Mouse (Mus musculus) cerebral cortex, adult 2 months (tissue): Measurements from ENCODE around the gene Prdm1.

Experiments used
- WGBS: fragments of 180-500 bp; shearing (Covaris S2); methylation state at CpG from one replicate; pipeline ENCODE4 v1.1.7; 2018; 5-methylcytosine and 5-hydroxymethylcytosine counted together

The Prdm1 gene

DNA sequence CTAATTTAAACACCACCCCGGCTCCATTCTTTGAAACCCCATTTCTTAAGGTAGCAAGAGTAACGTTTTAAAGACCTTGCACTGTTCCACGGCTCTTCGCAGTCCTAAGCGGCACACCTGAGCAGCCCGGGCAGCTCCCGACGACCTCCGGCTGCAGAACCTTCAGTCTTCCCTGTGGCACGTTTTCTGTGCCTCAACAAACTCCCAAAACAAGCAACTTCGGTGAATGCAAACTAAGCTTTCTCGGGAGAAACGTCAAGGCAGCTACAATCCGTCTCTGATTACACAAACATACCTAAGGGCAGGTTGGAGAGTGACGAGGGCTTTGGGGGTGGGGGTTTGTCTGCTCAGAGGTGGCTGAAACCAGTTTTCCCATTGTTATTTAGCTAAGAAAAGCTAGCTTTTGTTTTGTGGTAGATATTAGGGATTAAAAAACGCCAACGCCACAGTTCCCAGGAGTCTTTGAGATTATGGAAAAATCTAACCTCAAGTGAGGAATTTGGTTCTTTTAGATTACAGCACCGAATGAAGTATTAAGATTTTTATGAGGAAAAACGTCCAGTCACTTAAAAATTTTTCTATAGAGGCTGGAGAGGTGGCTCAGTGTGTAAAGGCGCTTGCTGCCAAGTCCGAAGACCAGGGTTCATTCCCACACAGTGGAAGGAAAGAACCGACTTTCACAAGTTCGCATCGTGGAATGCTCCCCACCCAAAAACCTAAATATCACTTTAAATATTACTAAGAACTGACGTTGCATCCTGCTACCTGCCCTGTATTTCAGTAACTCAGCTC is at the start of gene Prdm1:
TSS of gene Prdm1 (minus strand) at position 211 of the 792 bp plus-strand sequence.
- WGBS: 13% methylated on average over 25 of the region's 25 CpGs

- 79% methylated on average over 3 of the region's 3 CpGs for WGBS
Observed at GRCm38 (mm10) chr10:44565971-44566370, 37.7 kb upstream of the Prdm1 start.

DNA sequence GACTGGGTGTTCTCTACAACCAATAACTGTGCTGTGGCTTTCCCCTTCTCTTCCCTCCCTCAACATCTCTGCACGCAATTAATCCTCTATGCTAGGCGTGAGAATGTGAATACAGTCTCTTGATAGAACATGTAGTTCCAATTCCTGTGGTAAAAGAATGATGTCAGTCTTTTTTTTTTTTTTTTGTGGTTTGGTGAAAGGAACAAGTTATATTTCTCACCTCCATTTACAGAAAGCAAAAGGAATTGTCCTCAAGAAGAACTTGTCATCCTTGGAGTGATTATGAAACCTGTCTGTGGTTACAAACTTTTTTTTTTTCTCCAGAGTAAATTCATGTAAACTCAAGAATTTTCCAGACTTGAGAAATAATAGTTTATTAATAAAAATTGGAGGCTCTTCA is 36.8 kb upstream of the Prdm1 start:
- 90% methylated on average over 2 of the region's 2 CpGs for WGBS

DNA sequence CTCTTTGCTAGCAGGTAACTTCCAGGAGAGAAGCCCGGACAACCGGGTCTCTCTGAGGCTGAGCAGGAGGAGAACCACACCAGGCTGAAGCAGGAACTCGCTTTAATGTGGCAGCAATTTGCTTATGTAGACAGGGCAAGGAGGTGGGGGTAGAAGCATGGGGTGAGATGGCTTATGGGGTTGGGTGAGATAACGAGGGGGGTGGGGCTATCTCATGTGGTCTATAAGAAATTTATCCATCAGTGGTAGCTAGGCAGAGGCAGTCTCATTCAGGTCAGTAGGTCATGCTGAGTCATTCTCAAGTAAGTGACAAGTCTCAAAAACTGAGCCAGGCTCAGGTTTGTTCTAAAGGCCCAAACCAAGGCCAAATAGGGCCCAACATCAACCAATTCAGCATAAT is 28.5 kb upstream of the Prdm1 start:
- WGBS: 85% methylated on average over 4 of the region's 4 CpGs

DNA sequence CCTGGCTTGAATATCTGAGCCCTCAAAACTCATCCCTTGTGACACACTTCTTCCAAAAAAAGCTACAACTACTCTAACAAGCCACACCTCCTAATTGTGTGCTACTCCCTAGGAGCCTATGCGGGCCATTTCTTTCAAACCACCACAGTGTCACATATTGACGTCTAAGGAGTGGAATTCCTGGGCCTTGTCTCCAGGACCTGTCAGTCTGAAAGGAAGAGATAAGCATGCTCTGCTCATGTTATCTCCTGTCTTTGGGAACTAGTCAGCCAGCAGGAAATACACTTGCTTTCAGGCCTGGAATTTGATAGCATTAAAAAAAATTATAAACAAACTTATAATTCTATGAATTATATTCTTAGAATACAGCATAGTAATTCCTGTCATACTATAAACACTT is 27.0 kb upstream of the Prdm1 start:
- WGBS: 83% methylated on average over 2 of the region's 2 CpGs

DNA sequence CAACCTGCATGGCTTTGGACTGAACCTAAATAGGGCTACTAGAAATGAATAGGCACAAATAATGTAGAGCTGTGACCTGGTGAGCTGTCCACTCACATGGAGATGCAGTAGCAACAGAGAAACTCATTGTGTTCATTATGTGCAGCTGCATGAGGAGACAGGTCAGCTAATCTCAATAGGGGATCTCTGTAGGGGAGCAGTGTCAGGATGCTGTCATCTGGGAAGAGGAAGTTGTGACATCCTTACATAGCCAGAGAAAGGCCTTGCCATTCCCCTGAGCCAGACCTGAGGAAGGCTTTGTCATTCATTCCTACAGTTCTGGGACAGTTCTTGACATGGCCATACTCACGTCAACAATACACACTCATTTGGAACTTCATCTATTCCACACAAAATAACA is 25.3 kb upstream of the Prdm1 start:
- WGBS: 87% methylated on average over 1 of the region's 1 CpGs

DNA sequence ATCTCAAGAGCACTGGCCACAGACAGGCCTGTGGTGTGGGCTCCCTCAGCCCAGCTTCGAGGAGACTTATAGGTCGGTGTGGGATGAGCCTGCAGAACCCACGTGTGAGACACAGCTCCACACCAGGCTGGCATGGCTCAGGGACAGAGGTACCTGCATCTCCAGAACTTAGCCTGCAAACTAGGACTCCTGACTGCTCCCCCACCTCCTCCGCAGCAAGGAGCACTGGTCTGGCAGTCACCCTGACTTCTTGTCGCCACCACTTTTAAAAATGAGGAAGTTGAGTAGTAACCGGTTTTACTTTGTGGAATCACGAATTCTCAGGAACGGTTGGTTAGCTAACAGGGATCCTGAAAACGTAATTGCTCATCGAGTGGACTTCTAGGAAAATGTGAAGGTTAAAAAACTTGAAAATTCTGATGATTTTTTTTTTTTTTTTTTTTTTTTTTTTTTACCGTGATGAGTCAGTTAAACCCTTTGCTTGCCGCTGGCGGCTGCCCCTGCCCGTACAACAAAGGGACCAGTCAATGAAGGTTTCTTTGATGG is 10.8 kb upstream of the Prdm1 start:
- 37% methylated on average over 14 of the region's 14 CpGs for WGBS

- 75% methylated on average over 6 of the region's 6 CpGs for WGBS
Observed at GRCm38 (mm10) chr10:44538137-44538536, 9.8 kb upstream of the Prdm1 start.

DNA sequence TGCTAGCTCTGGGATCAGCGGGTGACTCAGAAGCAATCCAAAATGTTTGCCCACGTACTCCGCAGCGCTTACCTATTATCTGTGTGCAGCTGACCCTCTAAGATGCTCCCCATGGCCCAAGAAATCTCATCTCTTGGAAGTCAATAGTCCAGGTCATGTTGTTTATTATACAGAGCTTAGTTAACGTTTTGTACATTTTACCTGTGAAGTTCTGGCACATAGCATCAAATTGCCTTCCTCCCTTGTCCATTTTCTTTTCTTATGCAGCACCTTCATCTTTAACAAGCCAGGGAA is 1.7 kb upstream of the Prdm1 start:
- WGBS: 22% methylated on average over 5 of the region's 5 CpGs

- WGBS: under 1% methylated on average over 42 of the region's 42 CpGs
Observed at GRCm38 (mm10) chr10:44529218-44530066, 1.1 kb upstream of the Prdm1 start.

- 6% methylated on average over 16 of the region's 16 CpGs for WGBS
Observed at GRCm38 (mm10) chr10:44527651-44528050, 650 bp downstream of the Prdm1 start.

DNA sequence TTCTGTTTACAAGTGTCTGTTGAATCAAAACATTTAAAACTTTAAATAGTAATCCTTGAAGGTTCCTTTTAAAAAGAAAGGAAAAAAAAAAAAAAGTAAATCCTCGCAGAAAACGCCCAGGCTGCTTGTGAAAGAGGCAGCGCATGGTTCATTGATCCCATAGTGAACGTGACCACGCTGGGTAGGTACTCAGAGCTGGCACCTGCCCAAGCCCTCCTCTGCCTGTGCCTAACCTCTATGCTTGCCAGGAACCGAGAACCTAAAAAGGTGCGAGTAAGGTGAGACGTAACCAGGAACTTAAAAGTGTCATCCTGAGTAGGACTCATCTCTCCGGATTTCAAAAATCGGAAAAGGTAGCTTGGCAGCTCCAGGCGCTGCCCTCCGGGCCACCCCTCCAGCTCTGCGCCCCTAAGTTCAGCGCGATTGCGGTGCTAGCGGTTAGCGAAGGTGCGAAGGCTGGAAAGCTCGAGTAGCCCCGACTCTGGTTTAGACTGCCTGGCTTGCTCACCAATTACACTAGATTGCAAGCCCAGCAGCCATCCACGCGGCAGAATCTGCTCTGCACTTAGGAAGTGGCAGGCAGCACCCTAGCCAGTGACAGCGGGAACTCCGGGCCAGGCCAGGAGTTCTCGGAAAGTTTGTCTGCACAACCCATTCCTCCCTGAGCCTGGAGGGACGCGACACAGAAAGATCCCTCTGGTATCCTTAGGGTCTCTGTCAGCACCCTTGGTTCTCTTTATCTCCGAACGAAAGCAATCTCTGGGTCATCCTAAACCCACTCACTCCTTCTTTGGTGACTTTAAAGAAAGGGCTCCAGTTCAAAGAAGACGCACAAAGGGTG is 1.3 kb downstream of the Prdm1 start:
- WGBS: 6% methylated on average over 31 of the region's 31 CpGs

DNA sequence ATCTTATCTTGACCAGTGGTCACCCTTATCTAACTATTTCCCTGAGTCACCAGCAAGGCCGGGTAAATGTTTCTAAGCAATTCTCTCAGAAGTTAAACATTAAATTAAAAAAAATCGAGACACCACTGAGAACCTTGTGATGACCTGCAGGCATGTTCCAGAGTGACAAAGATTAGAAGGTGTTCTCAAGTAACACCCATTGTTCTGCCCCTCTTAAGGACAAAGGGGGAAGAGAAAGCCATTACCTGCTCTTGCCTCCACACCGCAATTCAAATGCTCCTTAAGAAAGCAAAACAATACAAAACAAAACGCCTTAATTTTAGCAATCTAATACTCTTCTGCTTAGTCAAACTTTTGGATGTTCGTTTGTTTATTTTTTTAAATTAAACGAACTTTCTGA is 8.1 kb downstream of the Prdm1 start:
- 61% methylated on average over 6 of the region's 6 CpGs for WGBS

GRCm38 (mm10) chr10:44518631-44519030 is 9.7 kb downstream of the Prdm1 start:
- WGBS: 52% methylated on average over 7 of the region's 7 CpGs

DNA sequence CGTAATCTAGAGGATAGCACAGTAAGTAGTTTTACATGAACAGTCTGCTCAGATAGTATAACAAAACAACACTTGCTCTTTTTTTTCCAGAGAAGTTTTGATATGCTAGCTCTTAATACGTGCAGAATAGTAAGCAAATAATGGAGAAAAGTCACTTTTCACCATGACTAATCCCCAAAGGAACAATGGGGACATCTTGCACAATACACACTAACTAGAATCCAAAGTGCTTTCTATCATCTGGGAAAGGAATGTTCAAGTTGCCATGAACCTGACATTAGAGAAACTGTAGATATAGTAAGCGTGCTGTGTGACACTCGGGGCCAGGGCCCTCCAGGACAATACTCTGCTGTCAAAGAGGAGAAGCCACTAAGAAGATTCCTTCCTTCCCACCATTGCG is 15.2 kb downstream of the Prdm1 start:
- 93% methylated on average over 5 of the region's 5 CpGs for WGBS

GRCm38 (mm10) chr10:44511029-44511428 is 17.3 kb downstream of the Prdm1 start:
- 84% methylated on average over 3 of the region's 3 CpGs for WGBS

DNA sequence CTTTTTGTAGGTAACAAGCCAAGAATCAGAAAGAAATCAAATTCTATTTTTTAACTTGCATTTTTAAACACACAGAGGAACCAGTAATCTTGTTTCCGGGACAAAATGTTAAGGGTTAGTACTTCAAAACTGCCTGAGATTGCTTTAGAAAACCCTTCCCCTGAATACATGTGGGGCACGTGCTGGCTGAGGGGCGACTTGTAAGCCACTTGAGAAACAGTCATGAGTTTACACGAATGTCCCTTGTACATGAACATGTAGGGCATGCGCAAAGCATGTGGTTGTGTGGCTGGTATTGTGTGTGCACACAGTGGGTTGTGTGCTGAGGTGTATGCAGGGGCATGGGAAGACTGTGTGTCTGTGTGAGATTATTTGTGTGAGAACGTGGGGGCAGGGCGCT is 19.7 kb downstream of the Prdm1 start:
- 97% methylated on average over 7 of the region's 7 CpGs for WGBS

DNA sequence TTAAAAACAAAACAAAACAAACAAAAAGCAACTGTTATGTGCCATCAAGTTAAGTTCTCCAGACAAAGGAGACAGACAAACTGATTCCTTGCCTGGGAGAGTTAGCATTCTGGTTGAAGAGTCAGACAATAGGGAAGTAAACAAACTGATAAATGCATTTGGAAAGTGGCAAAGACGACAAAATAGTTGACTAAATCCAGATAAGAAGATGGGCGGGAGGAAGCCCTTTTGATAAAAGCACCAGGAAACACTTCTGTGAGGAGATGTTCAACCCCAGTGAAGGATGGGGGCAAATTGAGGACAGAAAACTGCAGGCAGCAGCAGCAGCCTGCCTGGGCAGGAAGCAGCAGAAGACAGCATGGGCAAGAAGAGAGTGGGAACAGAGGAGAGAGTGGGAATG is 20.3 kb downstream of the Prdm1 start:
- WGBS: 71% methylated on average over 2 of the region's 2 CpGs

GRCm38 (mm10) chr10:44502891-44503290 is 25.4 kb downstream of the Prdm1 start:
- WGBS: 67% methylated on average over 13 of the region's 13 CpGs

DNA sequence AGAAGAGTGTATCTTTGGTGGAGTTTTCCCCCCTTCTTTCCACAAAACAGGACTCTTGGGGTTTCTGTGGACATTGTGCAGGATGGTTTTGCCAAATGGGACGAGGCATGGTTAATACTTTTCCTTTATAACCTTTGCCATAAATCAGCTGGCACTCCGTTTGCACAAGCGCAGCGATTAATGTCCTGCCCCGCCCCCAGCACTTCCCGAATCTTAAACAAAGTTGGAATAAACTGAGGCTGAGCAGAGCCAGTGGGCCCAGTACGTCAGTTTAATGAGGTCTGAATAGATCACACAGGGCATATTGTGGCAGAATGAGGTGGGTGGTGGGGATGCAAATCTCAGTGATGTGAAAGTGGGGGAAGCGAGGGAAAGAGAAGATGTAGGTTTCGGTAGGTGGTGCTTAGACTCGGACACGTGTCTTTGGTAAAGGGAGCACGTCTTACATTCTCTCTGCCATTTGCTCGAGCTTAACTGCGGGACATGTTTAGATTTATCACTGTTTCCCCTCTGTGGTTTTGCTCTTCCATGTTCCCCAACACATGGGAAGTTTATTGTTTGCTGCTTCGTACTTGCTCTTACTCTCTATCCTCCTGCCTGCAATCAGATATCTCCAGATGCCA is 28.3 kb downstream of the Prdm1 start:
- WGBS: 82% methylated on average over 15 of the region's 15 CpGs

- 76% methylated on average over 15 of the region's 15 CpGs for WGBS
Observed at GRCm38 (mm10) chr10:44493818-44494492, 34.3 kb downstream of the Prdm1 start.
